Mouse (Mus musculus) left cerebral cortex, adult 9 months (tissue): ENCODE results near the gene Mrpl50.
"Not testable (repeated sequence)": the region's sequence is repeated elsewhere in the genome, so short reads cannot be mapped to it uniquely, and the experiment has no call there.

Experiments used
- DNase-seq, 2 experiments: peaks; one replicate each; pipeline ENCODE4 v3.0.0; 2022; ENCODE audit warnings: low spot score in 2 of 2

The Mrpl50 gene

GRCm38 (mm10) chr4:49509183-49509582 lies 11.7 kb downstream of the Mrpl50 start:
- DNase-seq, result no peak

GRCm38 (mm10) chr4:49506386-49506785 lies 14.5 kb downstream of the Mrpl50 start, which contains the start of gene Baat:
TSS of gene Baat (minus strand) at chr4:49506557.
- DNase-seq, result no peak

- no peak for DNase-seq
Measured at GRCm38 (mm10) chr4:49503563-49503962, 17.3 kb downstream of the Mrpl50 start.

DNA sequence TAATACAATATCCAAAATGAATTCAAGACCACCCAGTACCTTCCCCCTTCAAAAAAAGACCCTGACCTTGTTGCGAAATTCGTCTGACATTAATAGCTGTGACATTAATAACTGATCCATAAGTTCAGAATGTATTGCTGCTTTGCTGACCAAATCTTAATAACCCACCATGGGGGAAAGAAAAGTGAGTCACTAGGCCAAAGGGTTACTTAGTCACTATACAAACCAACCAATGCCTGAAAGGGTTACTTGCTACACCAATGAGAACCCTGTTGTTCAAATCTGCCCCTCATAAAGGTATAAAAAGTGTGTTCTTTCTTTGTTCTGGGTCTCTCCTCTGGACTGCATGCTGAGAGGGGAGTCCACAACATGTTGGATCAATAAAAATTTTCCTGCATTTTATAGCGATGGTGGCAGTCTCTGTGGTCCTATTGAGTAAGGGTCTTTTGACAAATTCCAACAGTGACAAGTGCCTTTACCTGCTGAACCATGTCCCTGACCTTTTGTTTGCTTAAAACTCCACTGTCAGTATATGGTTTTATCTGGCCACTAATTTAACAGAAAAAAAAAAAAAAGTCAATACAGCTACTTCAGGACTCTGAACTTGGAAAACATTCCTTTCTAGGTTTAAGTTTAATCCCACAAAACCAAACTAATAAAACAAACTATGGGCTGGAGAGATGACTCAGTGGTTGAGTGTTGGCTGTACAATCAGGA lies 34.8 kb downstream of the Mrpl50 start:
- not testable (repeated sequence) for DNase-seq

DNA sequence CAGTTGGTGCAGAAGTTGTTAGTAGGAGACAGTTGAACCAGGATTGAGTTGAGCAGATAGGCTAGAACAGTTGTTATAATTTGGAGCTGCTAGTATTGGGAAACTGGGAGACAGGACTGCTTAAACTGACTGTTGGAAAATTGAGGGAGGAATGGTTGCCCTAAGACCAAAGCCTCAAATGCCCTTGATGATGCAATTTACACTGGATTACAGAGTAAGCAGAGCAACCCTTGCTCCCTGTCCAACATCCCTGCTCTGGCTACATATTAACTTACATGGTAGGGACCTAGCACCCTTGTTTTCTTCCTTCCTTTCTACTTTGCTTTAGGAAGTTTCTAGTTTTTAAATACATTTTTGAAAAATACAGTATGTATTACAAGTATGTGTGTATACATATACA lies 35.5 kb downstream of the Mrpl50 start:
- DNase-seq, result no peak

DNA sequence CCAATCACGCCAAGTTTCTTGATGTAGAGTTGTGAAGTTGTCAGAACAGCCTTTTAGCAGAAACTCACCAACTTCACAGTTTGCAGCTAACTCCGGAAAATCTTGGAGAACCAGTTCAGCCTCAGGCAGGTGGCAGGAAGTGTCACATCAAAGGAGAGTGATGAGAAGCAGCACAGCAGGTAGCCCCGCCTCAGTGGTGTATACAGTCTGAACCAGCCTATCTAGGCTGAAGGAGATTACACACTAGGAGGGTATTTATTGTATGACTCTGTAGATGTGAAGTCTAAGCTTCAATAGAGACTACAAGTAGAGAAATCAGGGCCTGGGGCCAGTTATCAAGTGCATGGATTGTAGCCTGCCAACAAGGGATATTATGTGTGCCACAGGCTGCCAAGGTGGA lies 40.0 kb downstream of the Mrpl50 start:
- no peak for DNase-seq

- DNase-seq, result no peak
Measured at GRCm38 (mm10) chr4:49480104-49480760, 40.7 kb downstream of the Mrpl50 start.

GRCm38 (mm10) chr4:49479035-49479434 lies 41.9 kb downstream of the Mrpl50 start:
- DNase-seq, result not testable (repeated sequence)

GRCm38 (mm10) chr4:49478118-49478877 lies 42.6 kb downstream of the Mrpl50 start:
- no peak for DNase-seq

DNA sequence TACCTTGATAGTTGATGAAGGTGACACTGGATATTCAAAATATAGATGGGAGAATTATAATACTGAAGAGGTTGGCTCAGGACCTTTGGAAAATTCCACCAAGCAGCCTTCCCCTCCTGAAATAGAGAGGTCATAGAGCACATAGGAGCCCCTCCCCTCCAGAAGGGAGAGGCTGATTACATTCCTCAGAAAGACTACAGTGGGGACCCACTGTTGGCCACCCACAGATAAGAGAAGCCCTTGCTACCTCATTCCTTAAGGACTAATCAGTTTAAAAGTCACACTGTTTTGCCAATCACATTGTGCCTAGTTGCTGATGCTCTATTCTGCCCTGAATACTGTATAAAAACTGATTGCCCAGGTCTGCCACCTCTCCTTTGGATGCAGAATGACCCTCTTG lies 46.3 kb downstream of the Mrpl50 start:
- no peak for DNase-seq

DNA sequence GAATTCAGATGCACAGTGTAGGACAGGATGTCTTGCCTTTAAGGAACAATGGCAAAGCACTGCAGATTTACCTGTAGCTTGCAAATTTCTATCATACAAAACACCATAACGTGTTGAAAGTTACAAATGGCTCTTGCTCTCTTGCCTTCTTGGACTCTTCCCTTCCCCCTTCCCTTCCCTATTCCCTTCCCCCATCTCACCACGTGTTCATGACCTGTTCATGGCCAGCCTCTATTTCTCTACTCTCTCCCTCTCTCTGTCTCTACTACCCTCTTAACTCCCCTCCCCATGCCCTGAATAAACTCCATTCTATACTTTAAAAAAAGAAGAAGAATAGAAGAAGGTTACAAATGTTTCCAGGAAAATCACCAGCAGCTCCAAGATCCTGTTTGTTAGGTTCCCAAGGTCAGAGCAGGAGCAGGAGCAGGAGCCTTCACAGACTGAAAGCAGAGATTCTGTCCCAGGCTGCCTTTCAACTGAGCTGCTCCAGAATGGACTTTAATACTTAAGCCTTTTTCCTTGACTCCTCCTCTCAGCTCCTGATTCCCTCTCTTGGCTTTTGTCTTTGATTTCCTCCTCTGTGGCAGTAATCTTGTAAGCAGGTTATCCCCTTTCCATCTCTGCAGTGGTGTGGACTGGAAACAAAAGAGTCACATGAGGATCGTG lies 47.3 kb downstream of the Mrpl50 start, which contains the start of gene Acnat1:
Gene Acnat1 (minus strand): TSS at position 478 of the 666 bp plus-strand sequence.
- DNase-seq, result no peak

DNA sequence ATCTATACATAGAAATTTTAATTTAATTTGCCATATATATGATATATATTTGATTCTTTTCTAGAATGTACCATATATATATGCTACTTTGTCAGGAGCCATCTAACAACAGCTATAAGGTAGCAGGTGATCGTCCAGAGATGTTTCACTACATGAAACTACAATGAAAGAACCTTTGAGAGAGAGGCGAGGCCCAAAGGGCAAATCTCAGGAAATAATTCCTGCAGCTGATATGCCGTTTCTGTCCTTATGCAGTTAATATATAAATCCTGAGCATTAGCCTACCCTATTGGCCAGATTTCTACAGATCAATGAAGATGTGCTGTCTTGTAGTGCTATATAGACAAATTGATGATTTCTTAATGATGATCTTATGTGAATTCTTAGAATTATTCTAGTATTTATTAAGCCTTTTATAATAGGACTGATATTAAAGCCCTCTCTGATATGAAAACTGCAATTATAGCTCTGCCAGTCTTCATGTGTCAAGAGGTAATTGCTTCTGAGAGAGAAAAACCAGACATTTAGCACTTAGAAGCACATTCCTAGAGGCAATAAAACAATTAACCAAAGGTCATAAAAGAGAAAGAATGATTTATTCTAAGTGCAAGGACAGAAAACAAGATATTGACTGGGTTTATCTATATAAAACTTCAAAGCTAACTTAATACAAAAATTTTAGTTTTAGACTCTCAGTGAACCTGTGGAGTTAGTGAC lies 51.3 kb downstream of the Mrpl50 start:
- no peak for DNase-seq

DNA sequence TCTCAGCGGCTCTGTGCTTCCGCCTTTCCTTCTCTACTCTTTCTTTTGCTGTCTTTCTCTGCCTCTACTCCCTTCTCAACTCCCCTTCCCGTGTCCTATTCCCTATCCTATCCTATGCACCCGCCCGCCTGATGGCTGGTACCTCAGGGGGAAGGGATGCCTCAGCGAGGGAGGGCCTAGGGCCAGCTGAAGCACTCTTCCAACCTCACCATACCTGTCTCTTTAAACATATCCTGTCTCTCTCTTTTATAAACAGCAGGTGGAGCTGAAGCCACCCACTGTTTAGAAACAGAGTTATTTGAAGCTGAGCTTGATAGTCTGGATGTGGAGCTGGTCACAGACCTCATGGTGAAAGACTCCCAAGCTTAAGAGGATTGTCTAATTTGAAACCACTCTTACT lies 53.5 kb downstream of the Mrpl50 start:
- DNase-seq, result no peak
